Mouse (Mus musculus) right cerebral cortex, postnatal 14 days (tissue): ENCODE measurements at regions not wholly inside any gene's neighbourhood (a gene's known extent, or its start where the extent isn't known, plus 50 kb on each side); places are given as distances from the start of the nearest gene placed in this dataset.
"Not testable (repeated sequence)": the region's sequence is repeated elsewhere in the genome, so short reads cannot be mapped to it uniquely, and the experiment has no call there.

Source experiments
- DNase-seq: peaks from one replicate; pipeline ENCODE4 v3.0.0; 2022

DNA sequence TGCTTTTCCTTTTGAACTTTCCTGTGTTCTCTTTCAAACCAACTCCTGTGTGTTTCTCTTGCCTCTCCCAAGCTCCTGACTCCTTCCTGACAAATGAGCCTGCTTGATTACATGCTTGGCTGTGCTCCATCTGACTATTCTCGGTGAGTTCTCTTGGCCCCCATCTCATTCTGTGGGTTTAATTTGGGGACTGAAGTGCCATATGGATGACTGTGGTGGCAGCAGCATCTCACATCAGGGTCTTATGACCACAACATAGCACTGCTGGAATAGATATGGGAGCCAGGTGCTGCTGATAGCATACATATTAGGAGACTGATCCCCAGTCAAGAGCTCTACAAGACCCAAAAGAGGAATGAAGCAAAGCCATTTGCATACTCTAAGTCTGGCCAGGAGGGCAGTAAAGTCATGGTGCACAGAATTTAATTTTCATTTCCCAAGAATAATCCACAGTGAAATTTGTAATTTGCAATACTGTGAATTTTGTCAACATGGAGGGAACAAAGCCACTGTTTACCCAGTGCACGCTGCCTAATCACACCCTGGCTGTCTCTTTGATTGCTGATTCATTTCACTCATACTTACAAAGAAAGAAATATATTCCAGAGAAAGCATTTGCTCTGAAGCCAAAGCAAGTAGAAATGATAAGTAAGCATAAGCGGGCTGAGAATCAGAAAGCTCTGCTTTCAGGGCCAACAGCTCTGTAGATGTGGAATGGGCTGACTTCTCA is 1478.4 kb upstream of the Gm7489 start:
- no peak for DNase-seq

DNA sequence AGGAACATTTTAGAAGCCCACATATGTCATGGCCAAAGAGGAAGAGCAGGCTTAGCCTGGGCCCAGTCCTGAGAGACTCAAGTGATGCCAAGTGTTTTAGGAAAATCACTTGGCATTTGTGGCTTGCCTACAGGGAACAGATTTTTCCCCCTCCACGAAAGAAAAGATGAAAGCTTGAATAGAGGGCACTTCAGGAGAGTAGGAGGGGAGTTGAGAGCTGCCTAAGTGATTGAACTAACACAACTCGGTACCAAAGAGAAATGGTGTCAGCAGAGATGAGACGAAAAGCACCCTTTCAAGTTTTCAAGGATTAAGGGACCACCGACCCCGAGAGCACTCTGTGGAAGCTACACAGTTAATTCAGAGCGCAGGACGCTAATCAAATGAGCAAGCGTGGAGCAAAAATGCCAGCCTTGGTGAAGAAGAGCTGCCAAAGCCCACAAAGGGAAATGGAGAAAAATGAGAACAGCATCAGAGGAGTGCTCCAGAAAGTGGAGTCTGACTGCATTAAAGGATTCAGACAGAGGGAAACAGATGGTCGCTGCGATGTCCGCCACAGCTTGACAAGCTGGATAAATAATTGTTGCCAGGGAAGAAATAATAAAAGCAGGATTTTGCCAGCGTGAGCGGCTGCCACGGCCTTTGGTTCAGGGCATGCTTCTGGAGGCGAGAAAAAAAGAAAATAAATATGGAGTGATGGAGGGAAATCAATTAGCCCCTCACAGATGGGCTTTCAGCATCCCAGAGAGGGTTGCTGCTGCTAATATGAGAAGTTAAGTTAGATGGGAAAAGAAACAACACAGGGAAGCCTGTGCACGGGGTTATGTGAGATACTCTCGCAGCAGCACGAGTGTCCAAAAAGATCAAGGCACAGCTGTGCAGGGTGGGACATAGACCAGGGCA is 1471.6 kb upstream of the Gm7489 start:
- no peak for DNase-seq

DNA sequence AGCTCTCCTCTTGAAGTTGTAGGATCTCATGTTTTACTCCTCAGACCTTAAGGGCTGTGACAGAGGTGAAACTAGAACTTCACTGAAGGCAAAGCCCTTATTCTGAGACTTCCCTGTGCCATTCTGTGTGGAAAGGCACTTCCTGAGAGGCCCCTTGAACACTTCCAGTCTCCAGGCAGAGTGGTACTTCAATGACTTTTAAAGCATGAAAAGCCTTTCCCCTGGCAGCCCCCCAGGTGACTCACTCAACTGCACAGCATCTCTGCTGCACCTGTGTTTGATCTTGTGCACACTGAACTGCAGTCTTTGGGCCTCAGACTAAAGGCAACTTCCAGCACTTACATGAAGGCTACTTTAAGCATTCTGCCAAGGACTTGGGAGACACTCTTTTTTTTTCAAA is 1458.7 kb upstream of the Gm7489 start:
- no peak for DNase-seq

DNA sequence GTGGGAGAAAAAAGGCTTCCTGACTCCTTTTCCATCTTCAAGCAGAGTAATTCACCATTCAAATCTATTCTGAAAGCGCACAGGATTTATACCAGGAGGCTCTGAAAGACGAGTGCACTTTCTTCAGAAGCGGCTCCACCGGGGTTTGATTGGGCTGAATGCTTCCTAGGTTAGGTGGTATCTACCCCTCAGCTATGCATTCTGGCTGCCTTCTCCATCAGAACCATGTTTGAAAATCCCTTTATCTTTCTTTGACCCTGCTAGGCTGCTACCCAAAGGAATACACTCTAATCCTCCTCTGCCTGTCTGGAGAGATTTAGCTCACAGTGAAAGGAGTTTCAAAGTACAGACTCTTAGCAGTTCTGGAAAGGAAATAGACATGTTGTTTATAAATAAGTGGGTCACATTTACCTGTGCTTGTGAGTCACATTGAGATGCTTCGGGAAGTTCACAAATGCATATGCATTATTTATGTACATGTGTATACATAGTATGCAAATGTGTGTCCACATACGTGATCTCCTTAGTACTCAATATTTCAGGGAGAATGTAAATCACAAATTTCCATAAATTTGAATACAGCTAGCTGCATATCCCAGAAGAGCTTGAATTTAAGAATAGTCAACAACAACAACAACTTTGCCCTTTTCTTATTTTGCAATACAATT is 1454.1 kb upstream of the Gm7489 start:
- DNase-seq: no peak

DNA sequence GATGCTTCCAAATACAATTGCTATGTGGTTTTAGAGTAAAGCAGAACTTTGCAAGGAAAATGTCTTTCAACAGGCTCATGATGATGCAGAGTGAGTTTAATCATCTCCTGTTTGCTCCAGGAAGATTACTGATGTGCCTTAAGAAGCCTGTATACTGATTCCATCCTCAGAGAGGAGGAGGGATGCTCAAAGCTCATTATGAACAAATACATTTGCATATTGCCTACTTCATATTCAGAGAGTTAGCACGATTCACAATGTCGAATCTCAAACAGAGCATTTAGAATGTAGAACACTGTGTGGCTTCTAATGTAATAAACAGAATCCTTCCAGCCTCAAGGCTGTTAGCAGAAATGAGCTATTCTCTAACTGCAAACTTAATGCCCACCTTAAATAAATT is 1451.1 kb upstream of the Gm7489 start:
- DNase-seq: no peak

DNA sequence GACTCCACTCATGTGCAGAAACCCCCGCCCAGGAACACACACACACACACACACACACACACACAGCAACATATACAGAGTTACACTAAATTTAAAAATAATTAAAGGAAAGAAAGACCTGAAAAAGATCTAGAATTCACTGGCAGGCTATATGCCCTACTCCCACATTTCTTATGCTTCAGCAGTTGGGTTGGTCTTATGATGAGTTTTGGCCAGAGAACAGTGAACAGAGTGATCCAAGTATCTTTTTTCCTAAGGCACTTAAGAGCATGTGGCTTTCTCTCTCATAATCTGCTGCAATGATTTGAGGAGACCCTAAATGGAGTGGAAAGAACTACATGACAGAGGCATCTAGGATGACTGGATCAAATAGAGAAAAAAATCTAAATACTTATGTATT is 1446.3 kb upstream of the Gm7489 start:
- DNase-seq: no peak

DNA sequence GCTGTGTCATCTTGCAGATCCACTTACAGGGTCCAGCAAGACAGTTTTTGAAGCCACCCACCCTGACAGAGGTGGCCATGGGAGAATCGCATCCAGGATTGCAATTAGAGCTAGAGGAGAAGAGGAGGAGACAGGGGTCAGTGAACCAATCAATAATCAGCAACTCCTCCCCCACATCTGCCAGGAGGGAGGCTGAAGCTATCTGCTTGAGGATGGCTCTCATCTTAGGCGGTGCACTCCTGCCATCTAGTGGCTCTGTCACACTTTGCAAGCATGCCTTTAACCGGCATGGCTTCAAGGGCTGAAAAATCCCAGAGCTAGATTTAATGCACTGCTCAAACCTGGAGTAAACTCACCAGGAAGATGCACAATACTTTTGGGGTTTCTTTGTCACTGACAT is 1425.9 kb upstream of the Gm7489 start:
- DNase-seq: peak; percentile 82

DNA sequence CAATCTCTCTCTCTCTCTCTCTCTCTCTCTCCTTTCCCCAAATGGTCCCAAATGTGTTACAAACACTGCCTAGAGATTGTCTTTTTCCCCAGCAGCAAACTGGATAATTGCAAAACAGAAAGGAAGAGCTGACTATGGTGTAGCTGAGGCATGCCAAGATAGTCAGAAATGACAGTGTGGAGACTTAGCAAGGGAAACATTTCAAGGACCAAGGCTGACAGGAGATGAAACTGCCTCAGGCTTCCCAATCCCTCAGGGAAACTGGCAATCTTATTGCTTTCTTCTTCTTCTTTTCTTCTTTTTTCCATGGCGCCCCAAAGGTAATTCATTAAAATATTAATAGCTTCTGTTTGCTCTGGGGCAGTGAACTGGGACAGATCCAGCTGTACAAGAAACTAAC is 1425.4 kb upstream of the Gm7489 start:
- no peak for DNase-seq

DNA sequence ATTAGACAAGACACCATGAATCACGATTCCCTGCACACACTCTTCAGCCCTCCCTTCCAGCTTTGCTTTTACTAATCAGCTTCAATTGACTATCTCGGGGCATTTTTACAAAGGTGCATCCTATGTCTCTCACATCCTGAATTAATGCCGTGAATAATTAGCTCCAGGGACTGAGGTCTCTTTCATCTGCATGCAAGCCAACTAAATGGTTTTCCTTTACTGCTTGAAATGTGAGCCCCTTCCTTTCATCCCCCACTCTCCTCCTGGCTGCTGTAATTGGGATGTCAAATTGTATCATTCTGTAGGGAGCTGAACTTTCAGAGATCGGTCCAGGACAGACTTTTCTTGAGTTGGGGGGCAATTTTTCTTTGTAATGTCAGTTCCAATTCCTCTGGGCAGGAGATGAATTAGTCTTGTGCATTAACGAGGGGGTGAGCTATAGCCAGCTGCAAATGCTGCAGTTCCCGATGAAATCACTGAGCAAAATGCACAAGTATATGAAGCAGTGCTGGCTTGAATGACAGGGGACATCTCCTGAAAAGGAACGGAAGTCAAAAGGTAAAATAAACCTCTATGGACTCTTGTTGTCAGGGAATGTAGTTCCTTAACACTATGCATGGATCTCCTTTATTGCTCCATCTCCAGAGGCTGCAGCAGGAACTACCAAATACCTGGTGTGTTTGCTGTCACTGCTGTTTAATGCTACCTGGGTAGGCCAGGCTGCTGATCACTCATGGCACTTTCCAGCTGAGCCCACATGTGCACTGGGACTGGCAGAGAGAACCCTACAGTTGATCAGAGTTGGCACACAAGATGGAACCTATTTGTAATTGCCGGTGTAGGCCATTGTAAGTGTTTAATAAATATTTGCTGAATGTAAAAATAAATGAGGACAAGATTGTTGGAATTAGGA is 1420.2 kb upstream of the Gm7489 start:
- no peak for DNase-seq

DNA sequence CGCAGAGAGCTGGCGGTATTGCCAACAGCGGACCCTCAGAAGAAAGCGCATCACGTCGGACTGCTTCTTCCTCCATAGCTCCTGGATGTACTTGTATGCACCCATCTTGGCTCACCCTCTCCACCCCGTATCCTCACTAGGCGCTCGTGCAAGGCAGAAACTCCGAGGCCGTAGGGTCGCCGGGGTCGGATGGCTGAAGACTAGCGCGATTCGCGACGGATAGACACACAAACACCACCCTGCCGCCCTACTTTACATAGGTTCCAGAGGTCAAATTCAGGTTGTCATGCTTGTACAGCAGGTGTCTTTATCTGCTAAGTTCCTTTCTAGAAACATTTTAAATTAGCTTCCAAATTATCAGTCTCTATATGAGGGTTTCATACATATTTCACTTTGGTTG is 1406.6 kb upstream of the Gm7489 start:
- DNase-seq: not testable (repeated sequence)

DNA sequence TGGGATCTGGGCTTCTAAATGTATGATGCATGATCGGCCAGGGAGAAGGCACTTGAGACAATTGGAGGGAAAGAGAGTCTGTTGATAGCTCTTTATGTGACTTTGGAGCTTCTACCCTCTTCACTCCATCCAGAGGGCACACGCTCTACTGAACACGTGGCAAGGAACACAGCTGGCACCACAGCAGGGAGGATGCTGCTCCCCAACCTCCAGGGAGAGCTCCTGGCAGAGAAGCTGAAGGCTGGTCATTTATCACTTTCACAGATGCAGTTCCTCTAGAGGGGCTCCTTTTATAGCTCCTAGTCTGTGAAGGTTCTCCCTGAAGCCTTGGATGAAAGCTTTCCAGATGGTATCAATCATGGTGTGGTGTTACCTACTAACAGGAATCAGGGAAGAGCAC is 1403.9 kb upstream of the Gm7489 start:
- no peak for DNase-seq

DNA sequence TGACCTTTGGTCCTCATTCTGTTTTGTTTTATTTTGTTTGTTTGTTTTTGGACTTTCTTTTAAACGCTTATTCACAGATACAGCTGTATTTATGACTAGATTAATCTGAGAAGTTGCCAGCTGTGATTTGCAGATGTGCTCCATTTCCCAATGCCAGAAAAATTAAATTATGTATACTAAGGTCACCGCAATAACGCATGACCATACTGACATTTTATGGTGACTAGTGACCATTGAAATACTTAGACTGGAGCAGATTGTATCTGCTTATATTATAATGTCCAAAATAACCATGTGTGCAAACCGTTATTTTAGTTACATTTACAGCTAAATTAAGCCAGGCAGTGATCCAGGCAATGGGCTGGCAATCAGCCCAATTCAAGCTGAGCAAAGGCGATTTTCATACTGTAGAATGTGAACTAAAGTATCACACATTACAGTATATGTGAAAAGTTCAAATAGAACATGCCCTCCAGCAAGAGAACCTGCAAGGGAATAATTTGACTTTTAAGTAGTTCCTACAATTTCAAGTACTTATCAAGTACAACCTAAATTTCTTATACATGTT is 1401.0 kb upstream of the Gm7489 start:
- no peak for DNase-seq

DNA sequence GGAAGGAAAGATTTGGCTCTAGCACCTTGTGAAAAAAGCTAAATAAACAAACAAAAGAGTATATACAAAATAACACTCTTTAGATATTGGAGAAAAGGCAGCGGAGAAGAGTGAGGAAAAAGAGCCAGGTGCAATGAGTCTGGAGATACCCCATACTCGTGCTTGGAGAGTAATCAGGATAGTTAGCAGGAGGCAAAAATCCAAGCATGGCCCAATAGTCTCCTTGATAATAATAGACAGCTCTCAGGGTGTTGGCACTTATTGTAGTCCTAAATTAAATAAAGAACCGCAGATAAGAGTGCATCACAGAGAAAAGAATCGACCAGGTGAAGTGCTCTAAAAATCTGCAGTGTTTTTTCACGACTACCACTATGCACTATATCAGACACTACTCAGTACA is 1400.4 kb upstream of the Gm7489 start:
- DNase-seq: no peak

DNA sequence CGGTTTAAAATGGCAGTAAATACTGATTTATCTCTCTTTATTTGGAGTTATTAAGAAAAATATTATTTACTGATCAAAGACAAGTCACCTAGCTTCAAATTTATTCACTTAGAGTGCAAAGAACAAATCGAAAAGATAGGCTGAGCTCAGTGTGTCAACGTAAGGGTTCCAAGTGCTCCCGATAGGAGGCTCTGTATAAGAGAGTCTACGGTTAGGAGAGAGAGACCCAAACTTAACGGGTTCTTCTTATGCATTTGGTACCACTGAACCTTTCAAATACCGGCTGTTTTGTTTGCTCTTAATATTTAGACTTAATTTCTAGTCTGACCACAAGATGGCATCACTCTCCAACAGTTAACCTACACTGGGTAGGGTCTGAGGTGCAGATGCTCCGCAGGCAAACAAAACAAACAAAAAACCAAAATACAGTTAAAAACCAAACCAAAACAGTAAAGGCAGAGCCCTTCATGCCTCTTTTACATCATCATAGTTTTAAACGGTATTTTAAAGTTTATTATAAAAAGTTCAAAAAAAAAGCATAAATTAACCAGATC is 1379.4 kb upstream of the Gm7489 start:
- DNase-seq: no peak

DNA sequence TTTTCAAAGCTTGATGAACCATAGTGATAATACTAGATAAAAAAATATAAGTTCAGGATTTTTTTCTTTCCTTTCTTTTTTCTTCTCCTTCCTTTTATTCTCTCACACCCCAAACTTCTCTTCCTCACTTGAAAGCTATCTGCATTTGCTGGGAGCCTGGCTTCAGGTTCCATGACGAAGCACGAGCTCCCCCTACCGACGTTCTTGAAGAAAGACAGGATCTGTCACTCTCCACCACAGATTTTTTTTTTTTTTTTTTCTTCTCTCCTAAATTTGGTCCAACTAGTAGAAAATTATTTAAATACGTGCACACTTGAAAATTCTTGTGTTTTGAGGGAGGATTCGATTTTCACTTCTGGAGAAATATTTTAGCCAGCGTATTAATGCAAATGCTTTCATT is 1377.8 kb upstream of the Gm7489 start:
- DNase-seq: peak; percentile 72

DNA sequence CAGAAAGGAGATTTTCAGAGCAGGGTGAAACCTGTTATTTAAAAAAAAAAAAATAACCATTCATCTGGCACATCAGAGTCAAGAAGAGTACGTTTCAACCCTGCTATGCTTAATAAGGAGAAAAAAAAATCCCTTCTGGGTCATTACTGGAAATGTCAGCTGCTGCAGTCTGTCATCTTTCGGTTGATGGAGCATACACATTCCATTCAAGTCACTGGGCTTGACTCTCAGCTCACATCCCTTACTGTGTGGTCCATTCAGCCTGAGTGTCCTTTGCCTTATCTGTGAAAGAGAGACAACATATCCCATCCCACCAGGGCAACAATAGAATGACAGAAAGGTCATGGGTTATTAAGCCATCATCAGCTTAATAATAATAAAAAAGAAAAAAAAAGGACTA is 1376.1 kb upstream of the Gm7489 start:
- no peak for DNase-seq

DNA sequence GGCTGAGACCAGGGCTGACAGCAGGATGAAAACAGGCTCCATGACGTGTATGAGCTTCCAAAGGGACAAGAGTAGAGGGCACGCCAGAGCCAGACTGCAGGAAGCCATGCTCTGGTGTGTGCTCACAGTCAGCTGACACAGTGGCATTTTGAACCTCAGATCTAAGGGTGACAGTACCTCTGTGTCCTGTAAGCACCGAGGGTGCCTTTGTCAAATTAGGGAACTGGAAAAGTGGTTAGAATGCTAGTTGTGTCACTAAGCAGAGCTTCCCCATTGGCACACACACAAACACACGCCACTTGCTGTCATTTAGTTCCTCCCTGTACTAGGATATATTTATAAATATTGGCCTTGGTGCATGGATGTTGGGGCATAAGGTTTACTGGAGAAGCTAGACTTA is 1374.6 kb upstream of the Gm7489 start:
- DNase-seq: no peak

DNA sequence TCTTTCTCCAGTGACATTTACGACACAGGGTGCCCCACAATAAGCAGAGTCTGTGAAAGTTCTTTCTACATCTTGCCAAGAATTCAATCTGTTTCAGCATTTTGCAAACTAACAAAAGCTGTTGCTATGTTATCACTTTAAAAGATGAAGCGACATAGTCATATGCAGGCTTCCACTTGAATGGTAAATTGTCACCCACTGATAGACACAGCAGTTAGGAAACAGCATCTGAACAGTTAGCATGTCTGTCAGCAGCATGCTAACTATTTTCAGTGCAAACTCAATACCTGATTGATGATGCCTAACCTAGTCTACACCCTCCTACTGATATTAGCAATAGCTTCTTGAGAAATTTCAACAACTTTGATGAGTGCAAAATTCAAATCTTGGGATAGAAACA is 1348.1 kb upstream of the Gm7489 start:
- no peak for DNase-seq

DNA sequence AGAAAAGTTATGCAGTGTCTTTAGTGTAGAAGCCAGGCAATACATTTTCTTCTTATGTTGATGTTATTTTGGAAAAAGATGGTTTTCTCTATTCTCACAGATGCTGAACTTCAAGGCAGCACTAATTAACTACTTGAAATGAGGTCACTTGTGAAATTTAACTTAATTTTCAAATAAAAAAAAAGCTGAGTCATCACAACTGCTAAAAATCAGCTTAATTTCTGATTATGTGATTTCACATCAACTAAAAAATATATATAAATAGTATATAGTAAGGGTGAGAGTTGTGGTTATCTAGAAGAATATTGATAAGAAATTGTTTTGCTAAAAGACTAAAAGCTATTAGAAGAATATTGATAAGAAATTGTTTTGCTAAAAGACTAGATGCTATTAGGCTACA is 1326.0 kb upstream of the Gm7489 start:
- DNase-seq: no peak

DNA sequence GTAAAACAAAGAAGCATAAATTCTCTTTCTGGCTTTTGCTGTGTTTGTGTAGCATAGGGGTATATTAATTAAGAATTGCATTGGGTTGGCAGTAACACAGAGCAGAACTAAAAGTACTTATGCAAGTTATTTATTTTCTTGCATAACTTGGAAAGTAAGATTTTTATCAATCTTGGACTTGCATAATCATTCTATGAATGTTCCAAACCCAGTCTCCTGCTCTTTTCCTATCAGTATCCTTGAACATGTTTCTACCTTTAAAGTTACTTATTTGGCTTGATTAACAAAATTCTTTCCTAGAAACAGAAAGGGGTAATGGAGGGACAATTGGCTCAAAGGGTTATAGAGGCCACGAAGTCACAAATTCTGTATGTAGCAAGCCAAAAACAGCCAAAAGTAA is 1320.6 kb upstream of the Gm7489 start:
- DNase-seq: no peak

DNA sequence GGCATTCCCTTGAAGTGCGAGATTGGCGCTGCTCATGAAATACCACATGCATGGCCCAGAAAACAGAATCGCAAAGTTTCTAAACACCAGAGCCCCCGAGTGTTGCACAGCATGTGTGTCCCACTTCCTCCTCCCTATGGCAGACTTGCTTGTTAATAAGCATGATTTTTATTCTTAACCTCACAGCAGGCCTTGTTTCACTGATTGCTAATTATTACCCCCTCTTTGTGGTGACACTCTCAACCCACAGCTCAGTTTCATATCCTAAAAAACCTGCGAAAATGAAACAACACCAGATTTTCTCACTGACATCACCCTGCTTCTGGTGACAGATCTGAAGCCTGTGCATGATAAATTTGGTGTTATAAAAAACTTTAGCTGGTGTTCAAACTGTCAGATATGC is 1319.3 kb upstream of the Gm7489 start:
- DNase-seq: no peak

DNA sequence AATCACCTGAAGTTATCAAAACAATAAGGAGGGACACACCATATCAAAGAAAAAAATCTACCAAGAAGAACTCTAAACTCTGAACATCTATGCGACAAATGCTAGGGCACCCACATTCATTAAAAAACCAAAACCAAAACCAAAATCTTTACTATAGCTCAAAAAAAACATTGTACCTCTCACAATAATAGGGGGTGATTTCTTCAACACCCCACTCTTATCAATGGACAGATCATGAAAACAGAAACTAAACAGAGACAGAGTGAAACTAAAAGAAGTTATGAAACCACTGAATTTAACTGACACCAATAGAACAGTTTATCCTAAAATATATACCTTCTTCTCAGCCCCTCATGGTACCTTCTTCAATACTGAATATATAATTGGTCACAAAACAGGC is 1314.5 kb upstream of the Gm7489 start:
- no peak for DNase-seq
